Mouse (Mus musculus): ENCODE data around the gene Eif4g3.

DNA sequence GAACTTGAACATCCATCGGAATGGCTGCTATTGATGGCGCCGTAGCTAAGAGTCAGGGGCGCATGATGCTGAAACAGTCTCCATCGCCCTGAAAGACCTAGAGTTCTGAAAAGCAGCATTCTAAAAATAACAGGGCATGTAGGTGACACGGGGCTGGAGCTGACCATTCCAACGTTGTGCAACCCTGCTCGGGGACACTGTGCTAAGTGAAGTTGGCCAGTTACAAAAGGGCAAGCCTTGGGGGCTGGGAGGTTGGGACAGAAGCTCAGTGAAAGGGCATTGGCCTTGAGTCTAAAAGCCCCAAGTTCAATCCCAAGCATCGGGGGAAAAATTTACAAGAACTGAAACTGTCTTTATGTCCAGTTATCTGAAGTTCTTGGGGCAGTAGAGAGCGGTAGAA lies 49.3 kb upstream of the Eif4g3 start:
- TF ChIP-seq CTCF (IDR thresholded peaks at IDR 0.05; ENCODE audit: control insufficient read depth, insufficient read depth, insufficient replicate concordance, low read depth, low read length) (no peak), POLR2A (IDR thresholded peaks at IDR 0.05; ENCODE audit: control insufficient read depth, low read depth, low read length) (no peak)
